Mouse (Mus musculus): ENCODE data around the gene AC124502.3.

DNA sequence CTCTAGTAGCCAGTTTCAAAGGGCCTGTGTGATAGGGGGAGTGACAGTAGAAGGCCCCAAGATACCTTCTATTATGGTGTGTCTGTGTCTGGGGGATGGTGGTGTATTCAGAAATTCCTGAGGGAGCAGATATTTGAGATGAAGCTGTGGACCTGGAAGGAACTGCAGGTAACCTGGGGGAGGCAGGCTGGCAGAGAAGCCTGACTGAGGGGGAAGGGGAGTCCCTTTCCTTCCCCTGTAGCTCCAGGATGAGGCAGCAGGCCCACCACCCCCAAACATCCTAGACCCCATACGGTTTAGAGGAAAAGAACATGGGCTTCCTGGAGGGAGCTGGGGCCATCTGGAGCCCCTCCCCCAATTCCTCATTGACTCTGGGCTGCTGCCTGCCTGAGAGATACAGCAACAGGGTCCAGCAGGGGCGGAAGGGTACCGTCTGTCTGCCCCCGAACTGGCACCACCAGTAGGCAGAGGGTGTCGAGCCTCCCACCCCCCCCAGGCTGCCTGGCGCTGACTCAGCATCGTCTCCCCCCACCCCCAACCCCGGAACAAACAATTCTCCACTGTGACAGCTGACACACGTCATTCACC lies 57.3 kb downstream of the AC124502.3 start:
- no peak for TF ChIP-seq CTCF (IDR thresholded peaks at IDR 0.05; ENCODE audit: low read depth)
- TF ChIP-seq EP300 (optimal IDR thresholded peaks at IDR 0.05) = no peak
